Mouse (Mus musculus): ENCODE results near the gene Pla2g4a. TPM values are rescaled to one million over a fixed set of nuclear protein-coding genes. Genes with fewer than 3 reads are reported as not detected.
A peak's percentile ranks its signal among the peaks of the same experiment; 100 is the strongest.

Gene Pla2g4a
- polyA plus RNA-seq, 1 experiment from 2014 or later: 12.2 TPM

DNA sequence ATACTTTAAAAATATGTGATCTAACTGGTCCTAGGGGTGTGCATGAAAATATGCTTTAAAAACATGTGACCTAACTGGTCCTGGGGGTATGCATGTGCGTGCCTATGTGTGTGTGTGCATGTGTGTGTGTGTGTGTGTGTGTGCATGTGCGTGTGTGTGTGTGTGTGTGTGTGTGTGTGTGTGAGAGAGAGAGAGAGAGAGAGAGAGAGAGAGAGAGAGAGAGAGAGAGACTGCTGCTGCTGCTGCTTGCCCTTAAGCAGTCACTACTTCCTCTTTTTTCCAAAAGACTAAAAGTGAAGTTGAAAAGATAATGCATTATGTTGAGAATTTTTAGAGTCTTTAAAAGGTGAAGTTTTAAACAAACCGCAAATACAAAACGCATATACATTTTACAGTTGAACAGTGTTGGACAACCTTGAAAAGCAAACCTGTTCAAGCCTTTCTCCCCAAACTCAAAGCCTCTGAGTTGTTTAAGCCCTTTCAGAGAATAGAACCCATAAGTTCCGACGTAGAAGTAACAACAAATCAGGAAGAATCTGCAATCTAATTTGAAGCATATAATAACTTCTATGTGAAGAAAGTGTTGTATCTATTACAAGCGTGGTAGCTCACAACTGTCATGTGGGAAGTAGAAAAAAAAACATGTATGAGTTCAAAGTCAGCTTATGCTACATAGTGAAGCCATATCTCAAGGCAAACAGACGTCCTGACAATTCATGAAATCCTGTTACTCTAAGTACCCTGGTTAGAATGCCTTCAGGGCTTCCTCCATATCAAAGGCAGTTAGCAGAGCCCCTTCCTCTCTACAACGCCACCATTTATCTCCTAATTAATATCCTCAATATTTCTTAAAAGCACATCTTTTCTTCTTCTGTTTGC is 574 bp upstream of the Pla2g4a start:
- no peak for TF ChIP-seq CTCF (IDR thresholded peaks at IDR 0.05; ENCODE audit: low read depth)
- H3K27ac ChIP-seq (ENCODE audit: low read depth): no peak overlapping the region; the same call in 1 of the 2 replicates
- DNase-seq (no peak), ATAC-seq (ENCODE audit: insufficient read depth) (no peak; the same call in 1 of the 2 replicates)
- H3K27me3 ChIP-seq (ENCODE audit: insufficient read depth, low read length): no peaks in the 10 kb centered on the region
- no peaks in the 10 kb centered on the region for H3K4me1 ChIP-seq (ENCODE audit: insufficient read depth)
- no peaks in the 10 kb centered on the region for H3K36me3 ChIP-seq (ENCODE audit: insufficient read depth)
- H3K4me2 ChIP-seq: peak overlapping the region; percentile 63
- no peak overlapping the region for H3K9ac ChIP-seq
- H3K4me3 ChIP-seq (ENCODE audit: low read depth, low read length): peak overlapping the region; percentile 42
- 58% methylated on average over 9 of the region's 9 CpGs for WGBS
- H3K9me3 ChIP-seq (ENCODE audit: low read depth, low read length): no peaks in the 10 kb centered on the region

DNA sequence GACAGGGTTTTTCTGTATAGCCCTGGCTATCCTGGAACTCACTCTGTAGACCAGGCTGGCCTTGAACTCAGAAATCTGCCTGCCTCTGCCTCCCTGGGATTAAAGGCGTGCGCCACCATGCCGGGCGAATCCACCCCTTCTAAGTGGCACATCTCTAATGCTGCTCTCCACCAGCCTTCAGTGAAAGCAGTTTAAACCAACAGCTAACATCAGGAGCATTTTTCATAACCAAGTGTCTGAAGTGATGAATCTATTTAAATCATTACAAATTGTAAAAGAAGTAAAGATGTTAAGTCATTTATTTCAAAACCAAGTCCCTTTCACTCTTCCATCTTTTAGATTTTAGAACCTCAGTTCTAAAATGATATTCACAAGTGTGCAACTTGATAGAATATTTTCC is 839 bp downstream of the Pla2g4a start:
- Histone ChIP-seq H3K9me3 (ENCODE audit: low read depth, low read length) (no peaks in the 10 kb centered on the region), H3K9ac (peak overlapping the region; percentile 58; the same call in 1 of the 2 replicates), H3K27ac (ENCODE audit: low read depth) (no peak overlapping the region), H3K4me1 (ENCODE audit: insufficient read depth) (no peaks in the 10 kb centered on the region), H3K27me3 (ENCODE audit: insufficient read depth, low read length) (no peaks in the 10 kb centered on the region), H3K4me2 (peak overlapping the region; percentile 63), H3K4me3 (ENCODE audit: low read depth, low read length) (peak overlapping the region; percentile 42), H3K36me3 (ENCODE audit: insufficient read depth) (no peaks in the 10 kb centered on the region)
- TF ChIP-seq CTCF (IDR thresholded peaks at IDR 0.05; ENCODE audit: low read depth): no peak
- no peak for ATAC-seq (ENCODE audit: insufficient read depth)
- WGBS: 92% methylated on average over 4 of the region's 4 CpGs
- no peak for DNase-seq

DNA sequence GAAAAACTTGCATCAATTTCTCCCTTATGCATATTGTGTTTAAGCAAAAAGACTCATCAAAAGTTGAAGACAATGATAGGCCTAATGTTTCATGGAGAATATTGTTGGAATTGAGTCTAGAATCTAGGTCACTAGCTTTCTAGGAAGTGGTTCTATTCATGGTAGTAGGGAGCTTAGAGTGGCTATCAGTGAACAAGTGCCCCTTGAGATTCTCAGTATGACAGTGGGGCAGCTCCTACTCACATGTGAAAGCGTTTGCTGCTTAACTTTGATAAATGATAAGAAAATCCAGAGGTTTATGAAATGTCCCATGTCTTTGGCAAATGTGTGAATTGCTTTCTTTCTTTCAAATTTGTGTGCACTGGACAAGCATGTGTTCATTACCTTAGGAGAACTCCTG is 2.0 kb downstream of the Pla2g4a start:
- H3K27me3 ChIP-seq (ENCODE audit: insufficient read depth, low read length): no peaks in the 10 kb centered on the region
- H3K9ac ChIP-seq: no peak overlapping the region
- DNase-seq: no peak
- H3K4me2 ChIP-seq: no peak overlapping the region
- no peak overlapping the region for H3K27ac ChIP-seq (ENCODE audit: low read depth)
- ATAC-seq (ENCODE audit: insufficient read depth): no peak
- H3K9me3 ChIP-seq (ENCODE audit: low read depth, low read length): no peaks in the 10 kb centered on the region
- TF ChIP-seq CTCF (IDR thresholded peaks at IDR 0.05; ENCODE audit: low read depth): no peak
- H3K4me1 ChIP-seq (ENCODE audit: insufficient read depth): no peaks in the 10 kb centered on the region
- H3K36me3 ChIP-seq (ENCODE audit: insufficient read depth): no peaks in the 10 kb centered on the region
- 51% methylated on average over 1 of the region's 1 CpGs for WGBS
- no peak overlapping the region for H3K4me3 ChIP-seq (ENCODE audit: low read depth, low read length)

DNA sequence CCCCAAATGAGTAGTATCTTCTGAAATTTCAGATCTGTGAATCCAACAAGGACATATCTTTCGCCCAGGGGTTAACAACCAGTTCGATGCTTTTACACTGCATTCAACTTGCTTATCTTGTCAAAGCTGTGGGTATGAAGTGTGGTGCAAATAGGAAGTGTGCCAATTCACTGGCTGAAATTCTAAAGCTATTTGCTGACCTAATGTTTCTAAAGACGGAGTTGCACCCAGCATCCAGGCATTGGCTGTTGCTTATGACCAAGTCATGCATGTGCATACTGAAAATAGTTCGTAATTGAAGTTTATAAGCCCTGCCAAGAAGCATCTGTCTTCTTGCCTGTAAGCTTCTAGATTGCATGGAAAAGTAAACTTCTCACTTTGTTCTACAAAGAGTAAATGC is 5.6 kb downstream of the Pla2g4a start:
- TF ChIP-seq CTCF (IDR thresholded peaks at IDR 0.05; ENCODE audit: low read depth): no peak
- Histone ChIP-seq H3K4me2 (no peak overlapping the region), H3K27ac (ENCODE audit: low read depth) (no peak overlapping the region), H3K36me3 (ENCODE audit: insufficient read depth) (no peaks in the 10 kb centered on the region), H3K27me3 (ENCODE audit: insufficient read depth, low read length) (no peaks in the 10 kb centered on the region), H3K4me1 (ENCODE audit: insufficient read depth) (no peaks in the 10 kb centered on the region), H3K4me3 (ENCODE audit: low read depth, low read length) (no peak overlapping the region), H3K9me3 (ENCODE audit: low read depth, low read length) (no peaks in the 10 kb centered on the region), H3K9ac (no peak overlapping the region)
- ATAC-seq (ENCODE audit: insufficient read depth) (peak; percentile 56; the same call in 1 of the 2 replicates), DNase-seq (peak; percentile 51)
- WGBS: 42% methylated on average over 4 of the region's 4 CpGs

DNA sequence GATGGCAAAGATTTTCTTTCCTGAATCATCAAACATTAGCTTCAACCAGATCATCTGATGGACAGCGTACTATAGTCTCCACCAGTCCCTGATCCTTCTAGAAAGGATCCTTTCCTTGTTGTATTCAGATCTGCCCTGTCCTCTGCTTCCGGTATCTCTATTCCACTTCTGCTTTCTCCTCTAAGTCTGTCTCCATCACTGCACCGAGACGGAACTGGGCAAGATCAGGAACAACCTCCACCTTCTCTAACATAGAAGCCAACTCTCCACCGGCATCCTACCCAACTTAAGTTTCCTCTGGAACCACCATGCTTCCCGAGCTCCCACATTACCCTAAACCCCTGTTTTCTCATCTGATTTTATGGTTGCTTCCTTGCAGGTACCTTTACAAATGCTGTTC is 7.1 kb downstream of the Pla2g4a start:
- Histone ChIP-seq H3K9me3 (ENCODE audit: low read depth, low read length) (no peaks in the 10 kb centered on the region), H3K4me1 (ENCODE audit: insufficient read depth) (no peaks in the 10 kb centered on the region), H3K36me3 (ENCODE audit: insufficient read depth) (no peaks in the 10 kb centered on the region), H3K27ac (ENCODE audit: low read depth) (no peak overlapping the region), H3K27me3 (ENCODE audit: insufficient read depth, low read length) (no peaks in the 10 kb centered on the region), H3K9ac (no peak overlapping the region), H3K4me2 (no peak overlapping the region), H3K4me3 (ENCODE audit: low read depth, low read length) (no peak overlapping the region)
- 89% methylated on average over 6 of the region's 6 CpGs for WGBS
- no peak for ATAC-seq (ENCODE audit: insufficient read depth)
- DNase-seq: no peak
- TF ChIP-seq CTCF (IDR thresholded peaks at IDR 0.05; ENCODE audit: low read depth): no peak

DNA sequence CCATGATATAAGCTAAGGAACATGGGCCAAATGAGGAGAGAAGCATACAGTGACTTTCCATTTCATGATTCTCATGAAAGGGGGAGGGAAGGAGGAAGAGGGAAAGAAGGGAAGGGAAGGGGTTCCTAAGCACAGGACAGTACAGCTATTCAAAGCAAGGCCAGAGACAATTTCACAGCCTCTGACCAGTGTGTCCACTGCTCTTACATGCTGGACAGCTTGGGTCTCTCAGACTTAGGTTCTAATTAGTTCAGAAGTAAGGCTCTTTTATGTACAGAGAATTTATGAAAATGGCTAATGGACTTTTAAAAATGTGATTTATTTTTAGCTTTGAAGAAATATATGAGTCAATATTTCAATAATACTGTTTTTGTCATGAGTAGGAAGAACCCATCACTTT is 9.0 kb downstream of the Pla2g4a start:
- H3K27me3 ChIP-seq (ENCODE audit: insufficient read depth, low read length): no peaks in the 10 kb centered on the region
- no peak overlapping the region for H3K4me2 ChIP-seq
- no peaks in the 10 kb centered on the region for H3K9me3 ChIP-seq (ENCODE audit: low read depth, low read length)
- TF ChIP-seq CTCF (IDR thresholded peaks at IDR 0.05; ENCODE audit: low read depth): no peak
- ATAC-seq (ENCODE audit: insufficient read depth) (no peak), DNase-seq (no peak)
- no peak overlapping the region for H3K27ac ChIP-seq (ENCODE audit: low read depth)
- no peak overlapping the region for H3K9ac ChIP-seq
- no peak overlapping the region for H3K4me3 ChIP-seq (ENCODE audit: low read depth, low read length)
- no peaks in the 10 kb centered on the region for H3K4me1 ChIP-seq (ENCODE audit: insufficient read depth)
- no peaks in the 10 kb centered on the region for H3K36me3 ChIP-seq (ENCODE audit: insufficient read depth)

DNA sequence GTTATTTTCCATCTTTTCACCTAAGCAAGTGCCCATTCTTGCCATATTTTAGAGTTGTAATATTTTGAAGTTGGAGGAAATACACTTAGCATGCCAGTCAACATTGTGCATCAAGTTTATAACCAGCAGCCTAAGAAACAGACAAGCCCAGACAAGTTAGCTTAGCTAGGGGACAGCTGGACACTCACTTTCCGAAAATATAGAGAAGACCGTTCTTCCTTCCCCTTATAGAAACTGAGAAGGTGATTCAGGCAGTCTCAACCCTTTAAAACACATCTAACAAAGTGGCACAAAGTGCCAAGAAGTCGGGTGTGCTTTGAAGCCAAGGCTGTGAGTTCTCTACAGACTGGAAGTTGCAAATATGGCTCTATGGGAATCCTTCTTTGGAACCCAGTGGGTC is 10.4 kb downstream of the Pla2g4a start:
- Histone ChIP-seq H3K9me3 (ENCODE audit: low read depth, low read length) (no peaks in the 10 kb centered on the region), H3K27me3 (ENCODE audit: insufficient read depth, low read length) (no peaks in the 10 kb centered on the region), H3K4me2 (no peak overlapping the region), H3K4me3 (ENCODE audit: low read depth, low read length) (no peak overlapping the region), H3K4me1 (ENCODE audit: insufficient read depth) (no peaks in the 10 kb centered on the region), H3K27ac (ENCODE audit: low read depth) (no peak overlapping the region), H3K36me3 (ENCODE audit: insufficient read depth) (no peaks in the 10 kb centered on the region), H3K9ac (no peak overlapping the region)
- no peak for TF ChIP-seq CTCF (IDR thresholded peaks at IDR 0.05; ENCODE audit: low read depth)
- 73% methylated on average over 3 of the region's 3 CpGs for WGBS
- DNase-seq (no peak), ATAC-seq (ENCODE audit: insufficient read depth) (no peak)

Data from lung, embryonic 14.5 days (tissue).